In genomic region chr17:13552840-13553239, GRCm38 (mm10) we compare ENCODE assay signal across 8 mouse cellular contexts.
DNase-seq lines count a peak whose midpoint lies in the region; ATAC-seq lines count a peak whose summit lies in the region.
"Not testable (repeated sequence)": the region's sequence is repeated elsewhere in the genome, so short reads cannot be mapped to it uniquely, and the experiment has no call there.

No protein-coding gene starts in this region.

- not testable (repeated sequence) for H3K4me3 ChIP-seq in embryonic facial prominence, embryonic 11.5 days (ENCODE audit: low read depth, low read length); forebrain, embryonic 16.5 days (replicated peaks; ENCODE audit: low read length); liver, embryonic 15.5 days (replicated peaks); midbrain, embryonic 13.5 days (replicated peaks)

- H3K27me3 ChIP-seq in embryonic facial prominence, embryonic 11.5 days (ENCODE audit: control insufficient read depth, insufficient read depth, low read length); forebrain, embryonic 16.5 days (replicated peaks; ENCODE audit: control insufficient read depth, insufficient read depth, low read length); liver, embryonic 15.5 days; midbrain, embryonic 13.5 days: not testable (repeated sequence)

- not testable (repeated sequence) for H3K36me3 ChIP-seq in embryonic facial prominence, embryonic 11.5 days (replicated peaks; ENCODE audit: control insufficient read depth, insufficient read depth, low read depth, low read length); forebrain, embryonic 16.5 days (ENCODE audit: control insufficient read depth, insufficient read depth); liver, embryonic 15.5 days (replicated peaks); midbrain, embryonic 13.5 days

- not testable (repeated sequence) for H3K9ac ChIP-seq in embryonic facial prominence, embryonic 11.5 days (replicated peaks; ENCODE audit: low read length); forebrain, embryonic 16.5 days (replicated peaks; ENCODE audit: low read depth, low read length); liver, embryonic 15.5 days; midbrain, embryonic 13.5 days (replicated peaks)

- DNase-seq in 3134 (ENCODE audit: extremely low read depth, insufficient read length, low spot score), result peak; percentile 59
- not testable (repeated sequence) for DNase-seq in embryonic facial prominence, embryonic 11.5 days (ENCODE audit: low spot score)
- peak; percentile 20 to 31 for DNase-seq in kidney, postnatal 4 days
- DNase-seq in retina, postnatal 1 day, result peak; percentile 24

- H3K4me1 ChIP-seq in embryonic facial prominence, embryonic 11.5 days (ENCODE audit: control insufficient read depth, insufficient read depth, low read length); forebrain, embryonic 16.5 days (replicated peaks; ENCODE audit: control insufficient read depth, insufficient read depth, low read length); liver, embryonic 15.5 days (replicated peaks); midbrain, embryonic 13.5 days (replicated peaks): not testable (repeated sequence)

- not testable (repeated sequence) for H3K4me2 ChIP-seq in embryonic facial prominence, embryonic 11.5 days (ENCODE audit: low read depth, low read length); forebrain, embryonic 16.5 days (ENCODE audit: low read length); liver, embryonic 15.5 days; midbrain, embryonic 13.5 days (replicated peaks)

- peak; percentile 84 for ATAC-seq in embryonic facial prominence, embryonic 11.5 days (replicated peaks; ENCODE audit: insufficient number of reproducible peaks, low FRiP score, low TSS enrichment, low read depth)
- ATAC-seq in forebrain, embryonic 16.5 days, result peak; percentile 31
- peak; percentile 18 to 22; a peak in 3 of 4 replicates for ATAC-seq in hematopoietic stem cell, adult 5-6 weeks (replicated peaks in 1 of 2; ENCODE audit: insufficient read depth in 1 of 2, low FRiP score in 2 of 2, low TSS enrichment in 1 of 2, low read depth in 1 of 2, poor library complexity in 2 of 2, severe bottlenecking in 2 of 2)
- peak; percentile 64 for ATAC-seq in liver, embryonic 15.5 days (ENCODE audit: insufficient read depth)
- ATAC-seq in midbrain, embryonic 13.5 days, result peak; percentile 76

- peaks cover 17% of the 10 kb centered on the region for H3K9me3 ChIP-seq in embryonic facial prominence, embryonic 11.5 days (replicated peaks; ENCODE audit: control insufficient read depth, low read length)
- H3K9me3 ChIP-seq in forebrain, embryonic 16.5 days (ENCODE audit: control insufficient read depth, low read length), result peaks cover 25% of the 10 kb centered on the region
- peaks cover 32% of the 10 kb centered on the region for H3K9me3 ChIP-seq in liver, embryonic 15.5 days (replicated peaks)
- H3K9me3 ChIP-seq in midbrain, embryonic 13.5 days, result peaks cover 35% of the 10 kb centered on the region

- H3K27ac ChIP-seq in embryonic facial prominence, embryonic 11.5 days (replicated peaks; ENCODE audit: low read depth, low read length); forebrain, embryonic 16.5 days (ENCODE audit: low read length); liver, embryonic 15.5 days (replicated peaks); midbrain, embryonic 13.5 days: not testable (repeated sequence)

Comparison
In these comparisons a context has a peak if more than half of its experiments do, and no peak if none do; other contexts are left out.
1. ATAC-seq: peak in every context shown above with its lines; median percentile 84 in embryonic facial prominence, embryonic 11.5 days; 76 in midbrain, embryonic 13.5 days; 64 in liver, embryonic 15.5 days; 31 in forebrain, embryonic 16.5 days; 20 in hematopoietic stem cell, adult 5-6 weeks.